ENCODE assay signal across 12 mouse cellular contexts in the genomic region with DNA sequence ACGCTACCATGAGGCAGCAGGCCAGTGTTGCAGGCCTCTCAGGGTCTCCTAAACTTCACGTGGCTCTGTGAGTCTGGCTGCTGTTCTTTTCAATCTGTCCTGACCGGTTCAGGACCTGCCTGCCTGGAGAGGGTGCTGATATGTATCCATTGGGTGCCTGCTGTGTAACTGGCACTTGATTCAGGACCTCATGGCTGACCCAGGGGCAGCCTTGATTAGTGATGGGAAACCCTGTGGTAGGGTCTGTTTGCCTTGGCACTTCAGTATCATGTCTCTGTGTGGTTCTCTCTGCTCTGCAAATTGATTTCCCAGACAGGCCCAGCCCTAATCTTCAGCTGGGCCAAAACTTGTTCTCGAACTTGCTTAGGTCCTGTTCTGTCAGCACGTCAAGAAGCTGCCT. TPM values are rescaled to one million over a fixed set of nuclear protein-coding genes. Genes with fewer than 3 reads are reported as not detected.
DNase-seq lines count a peak whose midpoint lies in the region; ATAC-seq lines count a peak whose summit lies in the region.
"Had no signal": no experiment of that assay in that cellular context is flagged by ENCODE, and none has a peak within 500 bp of the region (broad histone marks: within the 10 kb centered on the region; RNA-seq: fewer than 3 reads in every experiment).

No protein-coding gene starts in this region.

- ATAC-seq in forebrain, embryonic 12.5 days (ENCODE audit: low FRiP score) = no peak
- ATAC-seq in hindbrain, embryonic 11.5 days (ENCODE audit: low FRiP score) = no peak
- ATAC-seq in embryonic facial prominence, embryonic 15.5 days (ENCODE audit: insufficient number of reproducible peaks, low FRiP score, low TSS enrichment, low read depth) = no peak
- no peak; the same call in 1 of the 2 replicates for ATAC-seq in neural tube, embryonic 13.5 days (ENCODE audit: low read depth)

- no peaks in the 10 kb centered on the region for H3K36me3 ChIP-seq in forebrain, embryonic 10.5 days (replicated peaks)
- H3K36me3 ChIP-seq in forebrain, embryonic 12.5 days (replicated peaks) = no peaks in the 10 kb centered on the region
- no peaks in the 10 kb centered on the region for H3K36me3 ChIP-seq in hindbrain, embryonic 10.5 days
- no peaks in the 10 kb centered on the region for H3K36me3 ChIP-seq in hindbrain, embryonic 11.5 days (ENCODE audit: control insufficient read depth, insufficient read depth, low read length)
- no peaks in the 10 kb centered on the region for H3K36me3 ChIP-seq in embryonic facial prominence, embryonic 15.5 days
- no peaks in the 10 kb centered on the region for H3K36me3 ChIP-seq in neural tube, embryonic 13.5 days

- DNase-seq in forebrain, embryonic 10.5 days (ENCODE audit: extremely low spot score, low spot score) = no peak
- no peak for DNase-seq in hindbrain, embryonic 10.5 days (ENCODE audit: low spot score)
- no peak for DNase-seq in hindbrain, embryonic 11.5 days (ENCODE audit: low spot score)
- no peak for DNase-seq in thymus, adult 18-20 months
- DNase-seq in MN1 (ENCODE audit: low spot score) = no peak
- DNase-seq: cerebellum, adult 2 months; embryo, embryonic 11 days; kidney, postnatal 25 days had no signal

- H3K4me1 ChIP-seq in forebrain, embryonic 10.5 days = peaks cover 88% of the 10 kb centered on the region
- H3K4me1 ChIP-seq in forebrain, embryonic 12.5 days = peaks cover 75% of the 10 kb centered on the region
- peaks cover 88% of the 10 kb centered on the region for H3K4me1 ChIP-seq in hindbrain, embryonic 10.5 days (replicated peaks)
- H3K4me1 ChIP-seq in hindbrain, embryonic 11.5 days (replicated peaks; ENCODE audit: control insufficient read depth, insufficient read depth, low read length) = peaks cover 39% of the 10 kb centered on the region
- H3K4me1 ChIP-seq in embryonic facial prominence, embryonic 15.5 days = peaks cover 91% of the 10 kb centered on the region
- peaks cover 78% of the 10 kb centered on the region for H3K4me1 ChIP-seq in neural tube, embryonic 13.5 days (replicated peaks)

- no peaks in the 10 kb centered on the region for H3K9me3 ChIP-seq in forebrain, embryonic 10.5 days
- no peaks in the 10 kb centered on the region for H3K9me3 ChIP-seq in forebrain, embryonic 12.5 days
- H3K9me3 ChIP-seq in hindbrain, embryonic 10.5 days = no peaks in the 10 kb centered on the region
- H3K9me3 ChIP-seq in hindbrain, embryonic 11.5 days (ENCODE audit: control insufficient read depth, low read length) = no peaks in the 10 kb centered on the region
- no peaks in the 10 kb centered on the region for H3K9me3 ChIP-seq in embryonic facial prominence, embryonic 15.5 days (replicated peaks)
- no peaks in the 10 kb centered on the region for H3K9me3 ChIP-seq in neural tube, embryonic 13.5 days

- no peak overlapping the region for H3K9ac ChIP-seq in forebrain, embryonic 12.5 days
- no peak overlapping the region for H3K9ac ChIP-seq in hindbrain, embryonic 11.5 days (ENCODE audit: low read depth, low read length)
- H3K9ac ChIP-seq in embryonic facial prominence, embryonic 15.5 days = 0 out of 2 replicates have a peak overlapping the region, but pooled peaks have one; percentile 9
- H3K9ac ChIP-seq in neural tube, embryonic 13.5 days = peak overlapping the region; percentile 47

- H3K27ac ChIP-seq in forebrain, embryonic 10.5 days = 0 out of 2 replicates have a peak overlapping the region, but pooled peaks have one; percentile 35
- no peak overlapping the region for H3K27ac ChIP-seq in forebrain, embryonic 12.5 days
- H3K27ac ChIP-seq in hindbrain, embryonic 10.5 days = peak overlapping the region; percentile 64
- H3K27ac ChIP-seq in hindbrain, embryonic 11.5 days (ENCODE audit: low read depth, low read length) = no peak overlapping the region
- peak overlapping the region; percentile 53 for H3K27ac ChIP-seq in embryonic facial prominence, embryonic 15.5 days (replicated peaks)
- H3K27ac ChIP-seq in neural tube, embryonic 13.5 days (replicated peaks) = peak overlapping the region; percentile 82

- 75% methylated on average over 5 of the region's 5 CpGs for whole genome bisulfite sequencing in forebrain, embryonic 10.5 days
- 64% methylated on average over 5 of the region's 5 CpGs for WGBS in forebrain, embryonic 12.5 days
- WGBS in hindbrain, embryonic 10.5 days = 62% methylated on average over 5 of the region's 5 CpGs
- 59% methylated on average over 5 of the region's 5 CpGs for WGBS in hindbrain, embryonic 11.5 days
- 49% methylated on average over 5 of the region's 5 CpGs for WGBS in embryonic facial prominence, embryonic 15.5 days
- WGBS in neural tube, embryonic 13.5 days = 48% methylated on average over 5 of the region's 5 CpGs

- H3K27me3 ChIP-seq in forebrain, embryonic 10.5 days (ENCODE audit: poor library complexity, severe bottlenecking) = peaks cover 19% of the 10 kb centered on the region
- peaks cover 12% of the 10 kb centered on the region; the same call in 1 of the 2 replicates for H3K27me3 ChIP-seq in forebrain, embryonic 12.5 days
- H3K27me3 ChIP-seq in hindbrain, embryonic 10.5 days (ENCODE audit: insufficient read depth, poor library complexity, severe bottlenecking) = no peaks in the 10 kb centered on the region; the same call in 1 of the 2 replicates
- H3K27me3 ChIP-seq in hindbrain, embryonic 11.5 days (ENCODE audit: control insufficient read depth, insufficient read depth, low read length) = no peaks in the 10 kb centered on the region
- H3K27me3 ChIP-seq in embryonic facial prominence, embryonic 15.5 days = no peaks in the 10 kb centered on the region
- H3K27me3 ChIP-seq in neural tube, embryonic 13.5 days = peaks cover 4% of the 10 kb centered on the region; the same call in 1 of the 2 replicates

- H3K4me3 ChIP-seq in forebrain, embryonic 10.5 days = no peak overlapping the region
- no peak overlapping the region for H3K4me3 ChIP-seq in forebrain, embryonic 12.5 days (replicated peaks)
- no peak overlapping the region for H3K4me3 ChIP-seq in hindbrain, embryonic 10.5 days
- no peak overlapping the region for H3K4me3 ChIP-seq in hindbrain, embryonic 11.5 days (ENCODE audit: low read depth, low read length)
- H3K4me3 ChIP-seq in embryonic facial prominence, embryonic 15.5 days (replicated peaks) = no peak overlapping the region
- no peak overlapping the region for H3K4me3 ChIP-seq in neural tube, embryonic 13.5 days

- no peak overlapping the region for H3K4me2 ChIP-seq in forebrain, embryonic 12.5 days
- no peak overlapping the region for H3K4me2 ChIP-seq in hindbrain, embryonic 11.5 days (replicated peaks; ENCODE audit: low read depth, low read length)
- H3K4me2 ChIP-seq in embryonic facial prominence, embryonic 15.5 days (replicated peaks) = peak overlapping the region; percentile 21; the same call in 1 of the 2 replicates
- 0 out of 2 replicates have a peak overlapping the region, but pooled peaks have one; percentile 20 for H3K4me2 ChIP-seq in neural tube, embryonic 13.5 days
- H3K4me2 ChIP-seq: liver, embryonic 11.5 days had no signal

RNA-seq across cellular contexts. Expression of gene Rxra, which starts 5.9 kb away (rescaled TPM):
- polyA plus RNA-seq in forebrain, embryonic 10.5 days (2016; fragmentation: Nextera tagmentation; extraction: Ambion mirVana) = 7.7 and 7.8 TPM in 2 replicates
- 6.7 and 7.8 TPM in 2 replicates for polyA plus RNA-seq in forebrain, embryonic 12.5 days (2016; fragmentation: Nextera tagmentation; extraction: Ambion mirVana)
- polyA plus RNA-seq in hindbrain, embryonic 10.5 days (2016; fragmentation: Nextera tagmentation; extraction: Ambion mirVana) = 10.0 and 10.3 TPM in 2 replicates
- 6.5 and 7.6 TPM in 2 replicates for polyA plus RNA-seq in hindbrain, embryonic 11.5 days (2014; fragmentation: Nextera tagmentation; extraction: Ambion mirVana)
- 18.7 and 22.4 TPM in 2 replicates for polyA plus RNA-seq in embryonic facial prominence, embryonic 15.5 days (2015; fragmentation: Nextera tagmentation; extraction: Ambion mirVana)
- polyA plus RNA-seq in neural tube, embryonic 13.5 days (2015; fragmentation: Nextera tagmentation; extraction: Ambion mirVana) = 3.2 and 4.7 TPM in 2 replicates

Comparison
In these comparisons a context has a peak if more than half of its experiments do, and no peak if none do; other contexts are left out.
1. H3K27ac ChIP-seq: peak in forebrain, embryonic 10.5 days (single experiment), hindbrain, embryonic 10.5 days (single experiment), embryonic facial prominence, embryonic 15.5 days (single experiment) and neural tube, embryonic 13.5 days (single experiment); none in forebrain, embryonic 12.5 days (single experiment) and hindbrain, embryonic 11.5 days (single experiment).
2. H3K4me2 ChIP-seq: peak in embryonic facial prominence, embryonic 15.5 days (single experiment) and neural tube, embryonic 13.5 days (single experiment); none in forebrain, embryonic 12.5 days (single experiment) and hindbrain, embryonic 11.5 days (single experiment).
3. H3K9ac ChIP-seq: peak in embryonic facial prominence, embryonic 15.5 days (single experiment) and neural tube, embryonic 13.5 days (single experiment); none in forebrain, embryonic 12.5 days (single experiment) and hindbrain, embryonic 11.5 days (single experiment).